Mouse (Mus musculus) MEL (cell line): ENCODE measurements around the gene Helt. TPM values are rescaled to one million over a fixed set of nuclear protein-coding genes. Genes with fewer than 3 reads are reported as not detected.
A peak's percentile ranks its signal among the peaks of the same experiment; 100 is the strongest.

Experiments
- DNase-seq: peaks from one replicate; pipeline ENCODE4 v3.0.0; 2011; ENCODE audit warnings: low read depth, low spot score
- H3K27ac ChIP-seq: 2 replicates; pipeline ENCODE4 v1.5.1; 2012; ENCODE audit warnings: low read depth, mild to moderate bottlenecking, control low read depth, low read length, moderate library complexity; ENCODE audit not compliant: control insufficient read depth
- H3K27me3 ChIP-seq, 2 experiments: fragments of 150-350 bp in 1 of 2; sonication (generic) in 1 of 2; 2 replicates each; pipeline ENCODE4 v1.6.1; 2012; ENCODE audit warnings: low read length in 2 of 2, mild to moderate bottlenecking in 2 of 2, improper control_type of control experiment in 1 of 2, moderate library complexity in 1 of 2; ENCODE audit not compliant: insufficient read depth in 2 of 2, control insufficient read depth in 1 of 2
- H3K36me3 ChIP-seq, 2 experiments: 2 replicates each; pipeline ENCODE4 v1.6.1; 2012 to 2014; ENCODE audit warnings: low read length in 2 of 2, improper control_type of control experiment in 1 of 2, inconsistent platforms in 1 of 2, mild to moderate bottlenecking in 1 of 2; ENCODE audit not compliant: insufficient read depth in 2 of 2, control insufficient read depth in 1 of 2
- H3K4me1 ChIP-seq, 2 experiments: fragments of 150-350 bp in 1 of 2; sonication (generic) in 1 of 2; 2 replicates each; pipeline ENCODE4 v1.6.1; 2012; ENCODE audit warnings: low read length in 2 of 2, improper control_type of control experiment in 1 of 2, mild to moderate bottlenecking in 1 of 2; ENCODE audit not compliant: insufficient read depth in 2 of 2, control insufficient read depth in 1 of 2
- H3K4me3 ChIP-seq, 2 experiments: fragments of 150-350 bp in 1 of 2; sonication (generic) in 1 of 2; 2 replicates each; pipeline ENCODE4 v1.5.1; 2012; ENCODE audit warnings: low read depth in 2 of 2, low read length in 2 of 2, mild to moderate bottlenecking in 2 of 2, moderate library complexity in 2 of 2, control low read depth in 1 of 2, improper control_type of control experiment in 1 of 2; ENCODE audit not compliant: control insufficient read depth in 1 of 2, insufficient read depth in 1 of 2
- H3K79me2 ChIP-seq: 2 replicates; pipeline ENCODE4 v1.6.1; 2012; ENCODE audit warnings: mild to moderate bottlenecking, low read length, moderate library complexity; ENCODE audit not compliant: control insufficient read depth, poor library complexity, insufficient read depth
- H3K9ac ChIP-seq: 2 replicates; pipeline ENCODE4 v1.6.1; 2012; ENCODE audit warnings: low read depth, mild to moderate bottlenecking, control low read depth, low read length, moderate library complexity; ENCODE audit not compliant: control insufficient read depth, poor library complexity, severe bottlenecking
- H3K9me3 ChIP-seq: fragments of 150-350 bp; sonication (generic); replicated peaks from 2 replicates; pipeline ENCODE4 v1.6.1; 2012; ENCODE audit warnings: mild to moderate bottlenecking, low read length, improper control_type of control experiment, moderate library complexity; ENCODE audit not compliant: insufficient read depth
- CHD2 ChIP-seq: IDR thresholded peaks from 2 replicates; pipeline ENCODE4 v1.6.1; 2011; ENCODE audit warnings: low read length, improper control_type of control experiment
- EP300 ChIP-seq, 2 experiments: IDR thresholded peaks; 2 replicates each; pipeline ENCODE4 v1.6.1; 2011; ENCODE audit warnings: improper control_type of control experiment in 2 of 2, low read length in 2 of 2, low read depth in 1 of 2, mild to moderate bottlenecking in 1 of 2
- GATA1 ChIP-seq: IDR thresholded peaks from 2 replicates; pipeline ENCODE4 v1.6.1; 2011; ENCODE audit warnings: low read depth, low read length, improper control_type of control experiment
- HCFC1 ChIP-seq: IDR thresholded peaks from 2 replicates; pipeline ENCODE4 v1.6.1; 2012; ENCODE audit warnings: low read depth, mild to moderate bottlenecking, inconsistent platforms, low read length, improper control_type of control experiment, moderate library complexity
- KAT2A ChIP-seq: conservative IDR thresholded peaks from 2 replicates; pipeline ENCODE4 v1.6.1; 2012; ENCODE audit warnings: low read depth, low read length, improper control_type of control experiment, inconsistent platforms
- MAFK ChIP-seq: IDR thresholded peaks from 2 replicates; pipeline ENCODE4 v1.6.1; 2011; ENCODE audit warnings: low read depth, mild to moderate bottlenecking, low read length, improper control_type of control experiment, borderline replicate concordance
- MAZ ChIP-seq: IDR thresholded peaks from 2 replicates; pipeline ENCODE4 v1.6.1; 2012; ENCODE audit warnings: low read depth, mild to moderate bottlenecking, inconsistent platforms, low read length, improper control_type of control experiment
- MEF2A ChIP-seq: IDR thresholded peaks from 2 replicates; pipeline ENCODE4 v1.6.1; 2014; ENCODE audit warnings: low read depth, mild to moderate bottlenecking, inconsistent platforms, low read length, improper control_type of control experiment; ENCODE audit not compliant: poor library complexity, insufficient replicate concordance, severe bottlenecking; ENCODE audit errors: extremely low read depth
- MXI1 ChIP-seq: IDR thresholded peaks from 2 replicates; pipeline ENCODE4 v1.6.1; 2011; ENCODE audit warnings: mild to moderate bottlenecking, low read depth, low read length, improper control_type of control experiment
- NELFE ChIP-seq: IDR thresholded peaks from 2 replicates; pipeline ENCODE4 v1.6.1; 2011; ENCODE audit warnings: low read depth, low read length, improper control_type of control experiment
- POLR2AphosphoS2 ChIP-seq: IDR thresholded peaks from 2 replicates; pipeline ENCODE4 v1.6.1; 2011; ENCODE audit warnings: low read length, improper control_type of control experiment
- SIN3A ChIP-seq: IDR thresholded peaks from 2 replicates; pipeline ENCODE4 v1.6.1; 2012; ENCODE audit warnings: low read length, improper control_type of control experiment, inconsistent platforms
- SMC3 ChIP-seq: IDR thresholded peaks from 2 replicates; pipeline ENCODE4 v1.6.1; 2011; ENCODE audit warnings: low read depth, low read length, improper control_type of control experiment
- TCF12 ChIP-seq: IDR thresholded peaks from 2 replicates; pipeline ENCODE4 v1.6.1; 2014; ENCODE audit warnings: low read depth, mild to moderate bottlenecking, inconsistent platforms, low read length, improper control_type of control experiment, moderate library complexity
- USF1 ChIP-seq: IDR thresholded peaks from 2 replicates; pipeline ENCODE4 v1.6.1; 2014; ENCODE audit warnings: low read depth, mild to moderate bottlenecking, inconsistent platforms, low read length, improper control_type of control experiment, moderate library complexity
- USF2 ChIP-seq, 2 experiments: IDR thresholded peaks; 2 replicates each; pipeline ENCODE4 v1.6.1; 2011 to 2012; ENCODE audit warnings: improper control_type of control experiment in 2 of 2, low read length in 2 of 2, borderline replicate concordance in 1 of 2, inconsistent platforms in 1 of 2, low read depth in 1 of 2, mild to moderate bottlenecking in 1 of 2; ENCODE audit not compliant: insufficient read depth in 1 of 2
- ZC3H11A ChIP-seq: IDR thresholded peaks from 2 replicates; pipeline ENCODE4 v1.6.1; 2012; ENCODE audit warnings: low read depth, mild to moderate bottlenecking, inconsistent platforms, low read length, improper control_type of control experiment
- ZKSCAN1 ChIP-seq: IDR thresholded peaks from 2 replicates; pipeline ENCODE4 v1.6.1; 2012; ENCODE audit warnings: low read depth, mild to moderate bottlenecking, inconsistent platforms, low read length, improper control_type of control experiment, moderate library complexity
- ZNF384 ChIP-seq: IDR thresholded peaks from 2 replicates; pipeline ENCODE4 v1.6.1; 2012; ENCODE audit warnings: low read depth, mild to moderate bottlenecking, inconsistent platforms, low read length, improper control_type of control experiment
- polyA plus RNA-seq, 2 experiments: library from polyadenylated mRNA; stranded (reverse) in 1 of 2; unstranded in 1 of 2; fragments of >175 nt in 1 of 2; fragments of >200 nt in 1 of 2; gene quantifications; 2 replicates each; pipeline versions ENCODE4 v1.2.1 to v1.2.4; 2012; ENCODE audit warnings: low replicate concordance in 2 of 2, low read depth in 1 of 2; ENCODE audit not compliant: insufficient read length in 2 of 2, insufficient read depth in 1 of 2, missing spikeins in 1 of 2
- total RNA-seq: library from RNA; depleted of rRNA; stranded (reverse); fragments of 300-350 nt; gene quantifications from 2 replicates; pipeline ENCODE4 v1.2.3, GENCODE M21; 2012

The Helt gene
- total and polyA plus RNA-seq, 3 experiments = not detected

- H3K9ac ChIP-seq = no peak overlapping the region
- H3K27ac ChIP-seq = no peak overlapping the region
- no peak overlapping the region for H3K4me3 ChIP-seq
- no peak for DNase-seq
- no peaks in the 10 kb centered on the region for H3K9me3 ChIP-seq
- no peaks in the 10 kb centered on the region for H3K36me3 ChIP-seq
- TF ChIP-seq MAFK (no peak), ZKSCAN1 (no peak), ZC3H11A (no peak), KAT2A (no peak), SMC3 (no peak), ZNF384 (no peak), GATA1 (no peak), MEF2A (no peak), HCFC1 (no peak), CHD2 (no peak), EP300 (IDR thresholded peaks at IDR 0.05; ENCODE audit: low read depth in 1 of 2, low read length in 2 of 2) (no peak), USF2 (IDR thresholded peaks at IDR 0.05; ENCODE audit: borderline replicate concordance in 1 of 2, insufficient read depth in 1 of 2, low read depth in 1 of 2, low read length in 2 of 2) (no peak), USF1 (no peak), MXI1 (no peak), SIN3A (no peak)
- H3K27me3 ChIP-seq = no peaks in the 10 kb centered on the region
- H3K79me2 ChIP-seq = no peaks in the 10 kb centered on the region
- H3K4me1 ChIP-seq = 0 out of 4 replicates have a peak, but pooled peaks cover 0 to 2% of the 10 kb centered on the region in 2 experiments
These were observed 42.9 kb downstream of the Helt start for GRCm38 (mm10) chr8:46251561-46251960.

GRCm38 (mm10) chr8:46246346-46246745, 48.1 kb downstream of the Helt start:
- peak; percentile 67 for DNase-seq
- Histone ChIP-seq H3K36me3 (no peaks in the 10 kb centered on the region; a peak in 1 of 4 replicates), H3K4me3 (peak overlapping the region; percentile 27 to 43), H3K27me3 (no peaks in the 10 kb centered on the region), H3K4me1 (peaks cover 2 to 3% of the 10 kb centered on the region in 2 experiments; a peak in 1 of 4 replicates), H3K27ac (peak overlapping the region; percentile 27; the same call in 1 of the 2 replicates), H3K9me3 (no peaks in the 10 kb centered on the region), H3K9ac (peak overlapping the region; percentile 38; the same call in 1 of the 2 replicates), H3K79me2 (no peaks in the 10 kb centered on the region)
- TF ChIP-seq TCF12 (no peak), SMC3 (0 out of 2 replicates have a peak, but pooled peaks have one; percentile 16), GATA1 (peak; percentile 63), EP300 (IDR thresholded peaks at IDR 0.05; ENCODE audit: low read depth in 1 of 2, low read length in 2 of 2) (peak; percentile 41 to 64; a peak in 3 of 4 replicates), NELFE (no peak), POLR2AphosphoS2 (no peak), MAZ (no peak)
- TF ChIP-seq, all 39 proteins: peak for 3
